In genomic region chr16:29734324-29734723, GRCm38 (mm10) we compare ENCODE assay signal across 8 mouse cellular contexts.
DNase-seq lines count a peak whose midpoint lies in the region; ATAC-seq and TF ChIP-seq lines count a peak whose summit lies in the region.

No protein-coding gene starts in this region.

- TF ChIP-seq POLR2A in cortical plate, adult 2 months (IDR thresholded peaks at IDR 0.05; ENCODE audit: extremely low read depth, insufficient read depth, low read length): no peak

- no peak for ATAC-seq in limb, embryonic 15.5 days (ENCODE audit: insufficient number of reproducible peaks, low FRiP score, low TSS enrichment, low read depth)
- ATAC-seq in neural tube, embryonic 12.5 days (ENCODE audit: low FRiP score, low read depth): peak; percentile 38; the same call in 1 of the 2 replicates

- H3K9ac ChIP-seq in limb, embryonic 15.5 days: no peak overlapping the region
- no peak overlapping the region for H3K9ac ChIP-seq in neural tube, embryonic 12.5 days

- H3K4me3 ChIP-seq in cortical plate, adult 2 months (ENCODE audit: insufficient read depth, low read length): no peak overlapping the region
- 0 out of 2 replicates have a peak overlapping the region, but pooled peaks have one; percentile 14 for H3K4me3 ChIP-seq in limb, embryonic 15.5 days
- no peak overlapping the region for H3K4me3 ChIP-seq in neural tube, embryonic 12.5 days

- DNase-seq in urinary bladder, postnatal 36 days (ENCODE audit: low spot score in 2 of 2): peak; percentile 38 to 53
- no peak for DNase-seq in urinary bladder, adult 2 months (ENCODE audit: low spot score)
- peak; percentile 81 to 82 for DNase-seq in heart, adult 18-20 months
- DNase-seq in kidney, adult 11 months: peak; percentile 69
- no peak for DNase-seq in urinary bladder, postnatal 25 days (ENCODE audit: low spot score)

- H3K36me3 ChIP-seq in limb, embryonic 15.5 days: no peaks in the 10 kb centered on the region
- H3K36me3 ChIP-seq in neural tube, embryonic 12.5 days: no peaks in the 10 kb centered on the region

- H3K27me3 ChIP-seq in limb, embryonic 15.5 days: peaks cover 25% of the 10 kb centered on the region
- H3K27me3 ChIP-seq in neural tube, embryonic 12.5 days (replicated peaks): peaks cover 59% of the 10 kb centered on the region

- H3K4me2 ChIP-seq in limb, embryonic 15.5 days: peak overlapping the region; percentile 31; the same call in 1 of the 2 replicates
- peak overlapping the region; percentile 41 for H3K4me2 ChIP-seq in neural tube, embryonic 12.5 days (replicated peaks)

- H3K27ac ChIP-seq in cortical plate, adult 2 months (ENCODE audit: insufficient read depth, low read length): no peak overlapping the region
- H3K27ac ChIP-seq in limb, embryonic 15.5 days: peak overlapping the region; percentile 82
- H3K27ac ChIP-seq in neural tube, embryonic 12.5 days: no peak overlapping the region

- H3K9me3 ChIP-seq in limb, embryonic 15.5 days: no peaks in the 10 kb centered on the region
- H3K9me3 ChIP-seq in neural tube, embryonic 12.5 days: no peaks in the 10 kb centered on the region

- peak; percentile 66 for TF ChIP-seq CTCF in cortical plate, adult 2 months (IDR thresholded peaks at IDR 0.05; ENCODE audit: extremely low read depth, insufficient read depth, low read length)

- H3K4me1 ChIP-seq in cortical plate, adult 2 months (ENCODE audit: control insufficient read depth, insufficient read depth, low read length): no peaks in the 10 kb centered on the region
- H3K4me1 ChIP-seq in limb, embryonic 15.5 days: peaks cover 37% of the 10 kb centered on the region
- H3K4me1 ChIP-seq in neural tube, embryonic 12.5 days: peaks cover 21% of the 10 kb centered on the region

- WGBS in limb, embryonic 15.5 days: 0% methylated on average over 1 of the region's 1 CpGs
- WGBS in neural tube, embryonic 12.5 days: 11% methylated on average over 1 of the region's 1 CpGs

Comparison
In these comparisons a context has a peak if more than half of its experiments do, and no peak if none do; other contexts are left out.
1. DNase-seq: peak in urinary bladder, postnatal 36 days (2 of 2), heart, adult 18-20 months (2 of 2) and kidney, adult 11 months (single experiment); none in urinary bladder, adult 2 months (single experiment) and urinary bladder, postnatal 25 days (single experiment).